Mouse (Mus musculus) retina, postnatal 7 days (tissue): ENCODE measurements at regions not wholly inside any gene's neighbourhood (a gene's known extent, or its start where the extent isn't known, plus 50 kb on each side); places are given as distances from the start of the nearest gene placed in this dataset.
A peak's percentile ranks its signal among the peaks of the same experiment; 100 is the strongest.

Source experiments
- DNase-seq: peaks from one replicate; pipeline ENCODE4 v3.0.0-alpha.2; 2012; ENCODE audit warnings: low read depth, low spot score

- DNase-seq, result no peak
Measured at GRCm38 (mm10) chr16:95196141-95196540, 61.2 kb upstream of the Kcnj15 start.

GRCm38 (mm10) chr16:95196622-95197021 lies 60.7 kb upstream of the Kcnj15 start:
- peak; percentile 25 for DNase-seq

- no peak for DNase-seq
Measured at GRCm38 (mm10) chr16:95198795-95199563, 58.4 kb upstream of the Kcnj15 start.

GRCm38 (mm10) chr16:95202126-95202883 lies 55.1 kb upstream of the Kcnj15 start:
- no peak for DNase-seq

GRCm38 (mm10) chr16:95203026-95203425 lies 54.3 kb upstream of the Kcnj15 start:
- DNase-seq, result no peak

GRCm38 (mm10) chr16:95203790-95204189 lies 53.6 kb upstream of the Kcnj15 start:
- no peak for DNase-seq

- no peak for DNase-seq
Measured at GRCm38 (mm10) chr16:95204507-95204906, 52.9 kb upstream of the Kcnj15 start.

GRCm38 (mm10) chr16:95206445-95206844 lies 50.9 kb upstream of the Kcnj15 start:
- DNase-seq, result no peak

- no peak for DNase-seq
Measured at GRCm38 (mm10) chr16:95207547-95207946, 49.8 kb upstream of the Kcnj15 start.
